Mouse (Mus musculus): ENCODE results near the gene Sorl1.

Gene Sorl1

DNA sequence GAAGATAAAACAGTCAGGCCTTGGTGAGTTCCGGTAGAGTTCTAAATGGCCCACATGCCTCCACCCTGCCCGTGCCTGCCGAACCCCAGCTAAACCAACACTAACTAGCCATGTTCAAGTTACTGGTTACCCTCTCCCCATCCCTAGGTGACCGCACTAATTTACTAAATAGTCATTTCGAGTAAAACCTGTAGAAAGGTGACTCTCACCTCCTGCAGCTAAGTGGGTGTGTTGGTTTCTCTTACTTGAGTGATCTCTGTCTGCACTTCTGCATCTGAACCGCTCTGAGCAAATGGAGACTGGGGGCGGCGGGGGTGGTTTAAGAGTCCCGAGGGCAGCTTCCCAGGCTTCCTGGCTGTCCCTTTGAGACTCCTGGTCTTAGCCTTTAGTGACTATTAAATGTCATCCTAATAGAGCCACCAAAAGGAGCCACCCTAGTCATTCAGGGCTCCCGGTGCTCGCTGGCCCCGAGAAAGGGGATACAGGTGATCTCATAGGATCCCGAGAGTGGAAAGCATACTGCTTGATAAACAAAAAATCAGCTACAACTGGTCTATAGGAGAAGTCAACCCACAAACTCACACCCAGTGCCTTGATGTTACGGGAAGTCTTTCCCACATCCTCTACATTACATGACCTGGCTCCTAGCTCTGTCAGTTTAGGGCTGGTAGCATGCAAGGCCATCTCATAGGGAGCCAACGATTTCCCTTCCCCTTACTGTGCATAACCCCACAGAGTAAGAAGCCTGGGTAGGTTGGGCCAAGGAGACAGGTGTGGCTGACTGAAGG, 155.2 kb downstream of the Sorl1 start:
- intact Hi-C loops (cut with DNase I): no loop called here

DNA sequence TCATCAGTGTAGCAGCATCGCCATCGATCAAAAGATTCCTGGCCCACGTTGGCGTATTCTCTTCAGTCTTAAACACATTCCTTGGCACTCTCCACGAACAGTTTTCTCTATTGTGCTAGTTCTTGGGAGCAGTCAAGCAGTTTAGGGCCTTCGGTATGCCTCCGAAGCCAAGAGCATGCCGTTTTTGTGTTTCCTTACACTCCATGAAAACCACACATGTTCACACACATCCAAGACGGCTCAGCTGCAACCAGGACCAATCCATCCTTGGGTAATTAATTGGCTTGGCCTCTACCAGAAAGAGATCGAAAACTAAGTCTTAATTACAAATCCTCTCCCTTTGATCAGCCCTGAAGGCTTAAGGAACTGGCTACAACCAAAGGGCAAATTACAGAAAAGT, 162.8 kb downstream of the Sorl1 start:
- intact Hi-C loops (cut with DNase I): no loop called here

DNA sequence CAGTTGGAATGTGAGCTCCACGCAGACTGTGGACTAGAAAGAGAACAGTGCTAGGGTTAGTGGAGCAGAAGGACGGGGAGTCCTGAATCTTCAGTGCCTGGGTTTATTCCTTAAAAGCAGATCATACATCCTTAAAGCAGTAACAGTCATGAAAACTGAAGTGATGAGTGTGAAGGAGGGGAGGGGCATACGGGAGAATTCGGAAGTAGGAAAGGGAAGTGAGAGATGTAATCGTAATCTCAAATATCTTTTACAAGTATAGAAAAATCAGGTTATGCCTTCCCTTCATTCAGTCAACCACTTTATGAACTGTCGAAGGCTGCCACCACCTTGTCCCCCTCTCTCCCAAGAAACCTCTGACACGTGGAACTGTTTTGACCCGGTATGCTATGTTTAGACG, 165.8 kb downstream of the Sorl1 start:
- intact Hi-C loops (cut with DNase I): no loop called here

DNA sequence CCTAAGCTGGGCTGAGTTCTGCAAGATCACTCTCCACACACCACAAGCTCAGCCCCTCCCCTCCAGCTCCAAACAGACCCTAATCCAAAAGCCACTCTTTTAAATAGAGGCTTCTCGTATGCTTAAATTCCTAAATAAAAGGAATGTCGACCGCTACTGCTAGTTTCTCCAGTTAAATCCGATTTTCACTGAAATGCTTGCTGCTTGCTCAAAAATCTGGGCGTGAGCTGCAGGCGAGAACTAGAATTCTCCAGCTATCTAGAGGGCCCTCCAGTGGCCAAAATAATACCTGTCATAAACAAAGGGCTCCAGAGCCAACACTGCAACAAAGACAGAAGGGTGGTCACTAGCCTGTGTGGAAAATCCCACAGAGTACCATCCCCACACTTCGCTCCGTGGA, 170.6 kb downstream of the Sorl1 start:
- intact Hi-C loops (cut with DNase I): no loop called here

DNA sequence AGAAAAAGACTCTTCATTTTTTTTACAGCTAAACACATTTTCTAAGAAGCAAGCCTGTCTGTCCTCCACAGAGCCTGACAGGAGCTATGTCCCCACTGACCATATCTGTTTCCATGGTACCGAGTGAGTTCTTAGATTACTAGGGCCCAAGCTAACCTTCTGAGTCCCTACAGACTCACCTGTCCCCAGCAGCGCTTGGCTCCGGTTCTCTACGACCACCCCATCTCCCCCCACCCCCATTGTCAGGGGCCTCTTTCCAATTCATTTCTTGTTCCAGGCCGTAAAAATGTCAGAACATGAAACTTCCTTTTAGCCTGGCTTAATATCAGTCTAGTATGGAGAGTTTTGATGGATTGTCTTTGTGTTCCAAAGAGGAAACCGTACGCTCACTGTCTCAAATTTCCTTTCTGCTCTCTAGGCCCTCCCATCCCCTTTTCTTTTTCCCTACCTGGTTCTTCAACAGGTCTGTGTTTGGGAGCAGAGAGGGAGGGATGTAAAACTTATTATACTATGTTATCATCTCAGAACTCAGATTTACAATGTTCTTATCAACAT, 171.4 kb downstream of the Sorl1 start:
- intact Hi-C loops (cut with DNase I): no loop called here

DNA sequence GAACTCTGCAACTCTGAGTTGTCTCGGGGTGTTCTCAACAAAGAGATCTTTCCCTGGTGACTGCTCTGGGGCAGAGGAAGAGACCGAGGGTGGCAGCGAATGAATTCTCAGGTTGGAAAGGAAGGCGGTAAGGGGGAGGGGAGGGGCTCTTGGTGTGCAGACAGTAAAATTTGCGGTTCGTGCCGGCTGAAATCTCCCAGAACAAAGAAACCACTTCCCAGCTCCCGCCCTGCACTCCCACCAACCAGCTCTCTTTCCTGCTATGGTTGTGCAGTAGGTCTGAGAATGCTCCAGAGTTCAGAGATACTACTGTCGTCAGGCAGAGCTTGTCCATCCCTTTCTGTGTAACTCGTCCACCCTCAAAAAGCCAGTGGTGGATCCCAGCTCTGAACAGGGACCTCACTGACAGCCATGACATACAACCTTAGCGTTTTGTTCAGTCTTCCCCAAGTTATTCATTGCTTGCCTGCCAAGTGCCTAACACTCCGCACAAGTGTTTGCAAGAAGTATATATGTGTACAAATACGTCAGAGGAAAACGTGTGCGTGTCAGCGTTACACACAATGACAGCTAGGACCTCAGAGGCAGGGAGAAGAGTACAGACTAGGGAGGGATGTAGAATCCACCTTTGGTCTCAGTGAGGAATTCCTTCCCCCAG, 172.5 kb downstream of the Sorl1 start:
- intact Hi-C loops (cut with DNase I): loop anchor here (2.0 kb wide), 2 partner anchors 371 to 723 kb away; no protein-coding TSS in a partner anchor

DNA sequence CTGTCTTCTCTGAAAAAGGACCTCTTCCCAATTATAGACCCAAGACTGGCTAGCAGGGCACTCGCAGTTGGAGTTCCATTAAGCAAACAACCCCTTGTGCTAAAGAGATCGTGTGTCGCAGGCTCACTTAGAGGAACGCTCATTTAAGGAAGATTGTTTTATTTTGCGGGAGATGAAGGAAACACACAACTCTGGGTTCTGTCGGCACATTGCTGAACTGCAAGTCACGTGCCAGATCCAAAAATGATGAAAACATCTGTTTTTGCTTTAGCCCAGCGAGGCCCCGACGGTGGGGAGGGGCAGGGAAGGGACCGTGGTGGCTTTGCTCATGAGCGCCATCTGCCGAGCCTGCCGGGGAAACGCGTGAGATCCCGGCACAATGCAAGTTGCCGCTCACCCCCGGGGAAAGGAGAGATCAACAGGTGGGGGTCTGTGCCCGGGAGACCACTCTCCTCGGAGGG, 173.1 kb downstream of the Sorl1 start:
- intact Hi-C loops (cut with DNase I): loop anchor here (1.0 to 2.0 kb wide), 3 partner anchors 370 to 722 kb away; no protein-coding TSS in a partner anchor

DNA sequence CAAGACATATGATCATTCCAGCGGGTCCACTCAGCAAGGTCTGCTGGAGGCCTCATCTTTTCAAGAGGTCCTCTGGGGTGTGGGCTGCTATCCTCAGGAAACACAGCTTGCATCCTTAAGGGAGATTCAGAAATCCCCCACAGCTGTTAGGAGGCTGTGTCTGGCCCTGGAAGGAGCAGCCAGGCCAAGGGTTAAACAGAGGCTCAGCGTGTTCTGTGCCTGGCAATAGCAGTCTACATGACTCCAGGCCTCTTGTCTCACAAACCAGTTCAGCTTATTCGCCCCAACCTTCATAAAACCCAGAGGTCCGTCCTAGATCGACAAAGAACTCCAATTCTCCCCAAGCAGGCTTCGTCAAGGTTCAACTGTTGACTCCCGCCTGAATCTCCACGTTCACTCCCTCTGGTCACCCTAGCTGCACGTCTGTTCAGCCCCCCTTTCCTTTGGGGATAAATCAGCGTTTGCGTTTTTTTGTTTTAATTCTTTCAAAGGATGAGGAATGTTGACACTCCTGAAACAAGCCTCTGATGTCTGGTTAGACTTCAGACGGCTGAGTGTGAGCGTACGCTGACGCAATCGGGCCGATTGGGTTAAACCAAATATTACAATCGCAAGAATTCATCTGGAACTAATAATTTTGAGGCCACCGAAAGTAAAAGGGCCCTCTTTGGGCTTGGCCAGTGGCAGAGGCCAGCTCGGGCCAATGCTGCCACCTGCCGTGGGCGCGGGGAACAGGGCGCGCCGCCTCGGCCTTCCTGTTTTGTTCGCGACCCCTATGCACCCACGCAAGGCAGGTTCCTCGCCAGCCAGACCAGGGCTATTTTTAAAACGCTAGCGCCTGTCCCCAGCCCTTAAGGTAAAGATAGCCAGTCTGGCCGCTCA, 173.7 kb downstream of the Sorl1 start:
- intact Hi-C loops (cut with DNase I): loop anchor here (1.0 to 2.0 kb wide), 3 partner anchors 370 to 722 kb away; no protein-coding TSS in a partner anchor

DNA sequence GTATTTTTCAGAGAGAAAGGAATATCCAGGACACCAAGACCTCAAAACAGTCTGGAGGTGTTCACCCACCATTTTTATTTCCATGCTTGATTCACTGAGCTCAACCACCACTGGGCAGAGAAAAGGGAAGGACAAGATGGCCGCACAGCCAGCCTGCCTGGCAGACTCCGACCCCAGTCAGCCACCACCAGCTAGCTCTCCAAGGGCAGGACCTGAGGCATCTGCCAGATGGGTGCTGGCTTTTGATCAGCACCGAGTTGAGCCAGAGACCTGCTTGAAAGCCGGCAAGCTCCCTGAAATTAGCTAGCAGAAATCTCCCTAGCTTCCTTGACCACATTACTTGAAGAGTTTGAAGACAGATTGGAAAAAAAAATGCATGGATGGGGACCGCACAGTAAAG, 174.6 kb downstream of the Sorl1 start:
- intact Hi-C loops (cut with DNase I): loop anchor here (10.0 kb wide), 1 partner anchor 215 kb away; no protein-coding TSS in a partner anchor

DNA sequence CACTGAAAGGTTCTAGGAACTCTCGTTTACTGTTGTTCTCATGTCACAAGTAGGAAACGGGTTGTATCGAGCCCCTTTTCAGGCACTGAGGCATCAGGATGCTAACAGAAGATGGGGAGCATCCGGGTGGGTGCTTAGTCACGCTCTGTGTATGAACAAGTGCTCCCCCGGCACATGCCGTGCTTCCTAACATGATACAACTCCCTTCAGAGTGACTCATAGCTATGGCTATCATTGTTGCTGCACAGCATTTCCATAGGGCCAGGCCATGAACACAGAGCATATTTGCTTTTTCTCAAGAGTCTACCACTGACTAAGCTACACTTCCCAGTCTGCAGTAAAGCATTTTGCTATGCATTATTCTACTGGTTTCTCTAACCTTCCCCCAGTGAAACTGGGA, 179.1 kb downstream of the Sorl1 start:
- intact Hi-C loops (cut with DNase I): loop anchor here (10.0 kb wide), 1 partner anchor 210 kb away; no protein-coding TSS in a partner anchor

DNA sequence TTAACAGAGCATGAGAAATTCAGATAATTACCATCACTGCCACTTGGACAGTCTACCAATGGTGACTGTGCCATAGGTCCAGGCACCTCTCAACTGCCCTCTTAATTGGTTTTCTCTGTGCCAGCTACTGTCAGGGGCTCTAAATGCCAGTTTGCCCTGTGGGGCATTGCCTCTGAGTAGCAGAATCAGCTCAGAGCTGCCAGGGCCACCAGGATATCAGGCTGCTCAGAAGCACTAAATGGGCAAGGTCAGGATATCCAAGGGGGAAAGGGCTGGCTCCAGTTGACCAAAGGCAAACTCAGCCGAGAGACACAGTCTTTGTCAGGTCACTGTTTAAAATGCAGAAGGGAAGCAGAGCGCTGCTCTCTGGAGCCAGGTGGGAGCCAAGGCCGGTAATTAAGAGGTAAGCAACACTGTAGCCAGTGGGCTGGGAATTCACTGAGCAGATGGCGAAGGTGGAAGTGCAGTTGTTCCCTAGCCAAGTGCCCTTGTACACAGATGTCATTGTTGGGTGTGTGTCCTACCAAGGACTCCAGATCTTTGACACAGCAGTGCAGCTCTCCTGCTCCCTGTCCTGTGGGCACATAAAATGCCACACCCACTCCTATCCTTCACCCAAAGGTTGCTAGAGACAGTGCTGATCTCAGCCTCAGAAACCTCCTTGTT, 181.0 kb downstream of the Sorl1 start:
- intact Hi-C loops (cut with DNase I): loop anchor here (10.0 kb wide), 1 partner anchor 208 kb away; no protein-coding TSS in a partner anchor

DNA sequence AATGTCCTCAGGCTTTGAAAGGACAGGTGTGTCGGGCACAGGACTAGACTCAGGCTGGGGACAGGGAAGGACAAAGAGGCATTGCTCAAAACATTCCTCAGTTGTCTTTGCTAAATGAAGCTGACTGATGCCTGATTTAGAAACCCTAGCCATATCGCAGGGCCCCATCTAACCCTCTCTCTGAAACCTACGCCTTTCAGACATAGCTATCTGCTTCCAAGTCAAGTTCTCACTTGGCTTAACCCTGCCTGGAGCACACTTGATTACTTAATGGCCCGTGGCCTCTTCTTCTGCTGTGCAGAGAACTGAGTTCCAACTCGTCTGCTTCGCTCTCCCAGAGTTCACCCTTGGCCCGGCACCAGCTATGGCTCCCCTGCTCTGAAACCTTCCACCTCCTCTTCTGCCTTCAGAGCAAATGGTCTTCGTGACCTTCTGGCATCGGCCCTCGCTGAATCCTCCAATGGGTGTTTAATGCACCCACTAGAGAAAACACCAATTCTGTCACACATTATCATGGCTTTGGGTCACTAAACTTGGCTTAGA, 183.7 kb downstream of the Sorl1 start:
- intact Hi-C loops (cut with DNase I): loop anchor here (10.0 kb wide), 1 partner anchor 206 kb away; no protein-coding TSS in a partner anchor

DNA sequence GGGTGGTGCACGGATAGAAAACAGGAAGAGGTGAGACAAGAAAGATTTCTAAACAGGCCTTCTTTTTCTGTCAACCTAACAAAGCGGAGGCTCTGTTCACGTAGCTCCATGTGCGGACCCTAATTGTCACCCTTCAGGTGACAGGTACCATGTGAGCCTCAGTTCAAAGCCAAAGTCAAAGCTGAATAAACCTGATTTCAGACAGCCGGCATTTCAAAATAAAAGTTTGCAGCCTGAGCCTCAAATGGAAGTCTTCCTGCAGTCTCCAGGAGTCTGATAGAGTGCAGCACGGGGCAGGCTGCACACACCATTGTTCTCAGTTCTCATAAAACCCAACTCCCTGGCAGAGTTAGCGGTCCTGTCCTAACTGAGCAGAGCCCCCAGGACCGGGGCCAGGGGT, 185.6 kb downstream of the Sorl1 start:
- intact Hi-C loops (cut with DNase I): no loop called here

DNA sequence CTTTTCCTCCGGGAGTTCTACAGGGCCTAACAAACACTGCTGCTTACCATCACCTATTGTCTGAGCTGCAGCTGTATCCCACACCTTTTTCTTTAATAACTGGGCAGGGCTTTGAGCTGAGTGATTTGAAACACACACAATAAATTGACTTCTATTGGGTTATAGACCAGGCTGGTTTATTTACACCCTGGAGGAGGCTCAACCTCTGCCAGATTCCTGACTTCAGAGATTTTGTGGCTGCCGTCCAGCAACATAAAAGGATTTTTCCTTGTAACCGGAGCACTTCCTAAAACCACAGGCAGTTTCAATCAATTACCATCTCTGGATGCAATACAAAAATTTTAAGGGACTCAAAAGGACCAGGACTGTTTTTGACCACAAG, 186.1 kb downstream of the Sorl1 start:
- intact Hi-C loops (cut with DNase I): no loop called here

DNA sequence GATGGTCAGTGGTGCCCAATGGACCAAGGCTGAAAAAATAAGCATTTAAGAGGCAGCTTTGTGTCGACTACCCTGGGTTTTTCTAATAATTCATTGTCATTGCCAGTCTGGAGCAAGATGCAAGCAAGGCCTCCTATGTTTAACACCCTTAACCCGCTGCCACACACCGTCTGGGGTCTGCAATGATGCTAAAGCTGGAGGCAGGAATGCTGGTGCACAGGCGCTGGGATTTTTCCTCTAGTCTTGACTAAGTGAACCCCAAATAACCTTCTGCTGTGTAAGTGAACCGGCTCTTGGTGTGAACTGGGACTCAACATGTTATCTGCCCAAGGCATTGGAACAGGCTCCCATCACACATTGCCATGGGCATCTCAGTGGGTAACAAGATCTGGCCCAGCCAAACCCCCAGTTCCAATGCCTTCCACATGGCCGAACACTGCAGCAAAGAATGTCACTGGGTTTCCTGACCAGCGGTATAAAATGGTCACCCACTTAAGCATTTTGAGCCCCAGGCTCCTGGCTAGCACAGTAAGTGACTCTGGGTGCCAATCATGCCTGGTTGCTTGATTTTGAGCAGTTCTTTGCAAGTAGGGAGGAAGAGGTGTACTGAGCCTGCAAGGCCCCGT, 186.6 kb downstream of the Sorl1 start:
- intact Hi-C loops (cut with DNase I): no loop called here

DNA sequence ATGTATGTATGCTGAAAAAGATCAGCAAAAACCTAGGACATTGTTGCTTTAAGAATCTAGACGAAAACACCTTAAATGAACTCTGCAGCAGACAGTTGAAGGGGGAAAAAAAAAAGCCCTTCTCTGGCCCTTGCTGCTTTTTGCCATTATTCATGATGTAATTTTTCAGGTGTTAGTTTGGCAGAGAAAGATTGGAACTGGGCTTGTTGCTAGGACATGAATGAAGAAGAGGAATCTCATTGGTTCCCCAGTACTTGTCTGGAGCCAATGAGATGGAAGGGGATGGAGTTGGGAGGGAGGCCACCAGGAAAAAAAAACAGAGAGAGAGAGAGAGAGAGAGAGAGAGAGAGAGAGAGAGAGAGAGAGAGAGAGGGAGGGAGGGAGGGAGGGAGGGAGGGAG, 187.5 kb downstream of the Sorl1 start:
- intact Hi-C loops (cut with DNase I): no loop called here

DNA sequence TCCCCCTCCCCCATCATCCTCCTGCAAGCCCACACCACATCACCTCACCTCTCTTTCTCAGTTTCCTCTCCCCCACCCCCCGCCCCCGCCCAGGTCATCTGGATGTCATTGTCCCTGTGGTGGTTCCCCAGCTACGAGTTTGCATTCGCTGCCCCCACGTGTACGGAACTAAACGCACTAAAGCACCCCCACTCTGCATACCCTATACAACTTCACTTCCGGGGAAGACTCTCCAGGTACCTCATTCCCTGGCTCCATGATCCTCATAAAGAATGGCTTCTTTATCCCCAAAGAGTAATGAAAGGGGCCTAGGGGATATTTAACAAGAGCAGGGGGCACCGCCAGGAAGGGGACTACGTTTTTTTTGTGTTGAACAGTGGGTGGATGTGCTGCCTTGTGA, 188.1 kb downstream of the Sorl1 start:
- intact Hi-C loops (cut with DNase I): no loop called here

DNA sequence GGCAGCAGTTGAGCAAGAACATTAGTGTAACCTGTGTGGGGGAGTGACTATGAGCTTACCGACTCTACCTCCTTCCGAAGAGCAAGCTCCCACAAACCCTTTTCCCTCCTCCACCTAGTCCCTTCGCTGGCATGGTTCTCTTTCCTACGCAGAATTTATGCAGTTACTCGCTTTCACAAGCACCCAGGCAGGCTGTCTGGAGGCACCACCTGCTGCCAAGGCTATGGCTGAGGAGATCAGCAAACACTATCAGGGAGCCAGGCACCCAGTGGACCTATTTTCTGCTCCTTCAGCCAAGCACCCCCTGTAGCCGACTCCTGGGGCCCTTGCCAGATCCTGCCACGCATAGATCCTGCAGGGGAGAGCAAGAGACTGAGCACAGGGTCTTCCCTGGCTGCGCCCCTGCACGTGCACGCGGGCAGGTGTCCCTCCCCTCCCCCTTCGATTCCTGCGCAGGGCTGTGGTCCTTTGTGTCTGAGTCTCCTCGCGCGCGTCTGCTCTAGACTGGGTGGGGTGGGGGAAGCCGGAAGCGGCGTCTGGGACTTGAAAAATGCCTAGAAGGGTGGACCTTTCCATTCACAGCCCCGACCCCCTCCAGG, 188.6 kb downstream of the Sorl1 start:
- intact Hi-C loops (cut with DNase I): no loop called here

DNA sequence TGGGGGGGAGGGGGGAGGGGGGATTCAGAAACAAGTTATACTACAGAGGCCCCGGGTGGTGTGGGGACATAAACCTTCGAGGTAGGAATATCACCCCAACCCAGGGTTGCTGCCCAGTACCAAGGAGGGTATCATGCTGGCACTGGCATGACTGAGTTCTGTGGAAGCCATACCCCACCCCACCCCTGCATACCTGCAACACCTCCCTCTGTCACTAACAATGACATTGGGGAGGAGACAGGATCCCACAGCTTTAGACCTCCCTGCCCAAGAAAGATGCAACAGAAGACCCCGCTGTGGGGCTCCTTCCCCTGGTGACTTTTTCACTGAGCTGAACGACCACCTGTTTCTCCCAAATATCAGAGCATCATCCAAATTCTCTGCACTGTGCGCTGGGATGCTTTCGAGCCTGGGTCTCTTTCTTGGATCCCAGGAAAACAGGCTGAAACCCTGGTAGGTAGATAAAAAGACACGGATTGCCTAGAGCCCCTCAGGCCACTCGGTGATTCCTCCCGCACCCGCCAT, 189.2 kb downstream of the Sorl1 start:
- intact Hi-C loops (cut with DNase I): no loop called here

Data from adrenal gland (tissue).